Mouse (Mus musculus) neural tube, postnatal 0 days (tissue): ENCODE measurements around the gene Alg6. TPM values are rescaled to one million over a fixed set of nuclear protein-coding genes. Genes with fewer than 3 reads are reported as not detected.

Source experiments
- polyA plus RNA-seq: library from polyadenylated mRNA; unstranded; fragments of >200 nt; fragmentation: Nextera tagmentation; extraction: Ambion mirVana; gene quantifications from 2 replicates; pipeline ENCODE4 v1.2.1, GENCODE M21; 2015

Alg6 gene
- polyA plus RNA-seq = 15.2 and 16.1 TPM in 2 replicates

GRCm38 (mm10) chr4:99714904-99715782, at the start of gene Alg6:
Gene Alg6, plus strand, starts transcription at chr4:99715664.

Other genes starting within 250 kb of the Alg6 start
- gene Foxd3, start 59.4 kb upstream of the Alg6 start, polyA plus RNA-seq = 1.9 and 2.5 TPM in 2 replicates
- gene Efcab7, start 113.5 kb downstream of the Alg6 start, polyA plus RNA-seq = 5.6 and 7.0 TPM in 2 replicates
- gene Pgm1, start 213.8 kb downstream of the Alg6 start, polyA plus RNA-seq = 108 and 111 TPM in 2 replicates
- 10.0 and 10.6 TPM in 2 replicates for gene Itgb3bp, start 214.1 kb downstream of the Alg6 start, polyA plus RNA-seq